Mouse (Mus musculus) bone marrow, adult 2 months (tissue): ENCODE measurements around the gene Snx6.

Experiments used
- CTCF ChIP-seq: fragments of 200-500 bp; IDR thresholded peaks from 2 replicates; pipeline ENCODE4 v1.5.1; 2011; ENCODE audit warnings: low read length, control low read depth; ENCODE audit not compliant: control insufficient read depth, insufficient read depth
- POLR2A ChIP-seq: fragments of 200-500 bp; IDR thresholded peaks from 2 replicates; pipeline ENCODE4 v1.6.1; 2011; ENCODE audit warnings: low read depth, mild to moderate bottlenecking, control low read depth, low read length, borderline replicate concordance; ENCODE audit not compliant: control insufficient read depth

- TF ChIP-seq CTCF (no peak), POLR2A (no peak)
Observed at GRCm38 (mm10) chr12:54796516-54797195, 1.2 kb upstream of the Snx6 start.
